Mouse (Mus musculus): ENCODE measurements at regions not wholly inside any gene's neighbourhood (a gene's known extent, or its start where the extent isn't known, plus 50 kb on each side); places are given as distances from the start of the nearest gene placed in this dataset.

- H3K4me1 ChIP-seq (replicated peaks; ENCODE audit: control insufficient read depth, insufficient read depth, low read length) = no peaks in the 10 kb centered on the region
- no peaks in the 10 kb centered on the region for H3K36me3 ChIP-seq (ENCODE audit: control insufficient read depth, insufficient read depth)
- H3K9me3 ChIP-seq (ENCODE audit: control insufficient read depth, low read length) = no peaks in the 10 kb centered on the region
- H3K4me3 ChIP-seq (replicated peaks; ENCODE audit: low read length) = no peak overlapping the region
- 33% methylated on average over 8 of the region's 8 CpGs for WGBS
- H3K9ac ChIP-seq (replicated peaks; ENCODE audit: low read depth, low read length) = no peak overlapping the region
- ATAC-seq = no peak
- no peak overlapping the region for H3K27ac ChIP-seq (ENCODE audit: low read length)
- H3K27me3 ChIP-seq (replicated peaks; ENCODE audit: control insufficient read depth, insufficient read depth, low read length) = no peaks in the 10 kb centered on the region
- no peak overlapping the region for H3K4me2 ChIP-seq (ENCODE audit: low read length)
Observed at GRCm38 (mm10) chr17:62974627-62975279, 93.6 kb upstream of the Efna5 start.

DNA sequence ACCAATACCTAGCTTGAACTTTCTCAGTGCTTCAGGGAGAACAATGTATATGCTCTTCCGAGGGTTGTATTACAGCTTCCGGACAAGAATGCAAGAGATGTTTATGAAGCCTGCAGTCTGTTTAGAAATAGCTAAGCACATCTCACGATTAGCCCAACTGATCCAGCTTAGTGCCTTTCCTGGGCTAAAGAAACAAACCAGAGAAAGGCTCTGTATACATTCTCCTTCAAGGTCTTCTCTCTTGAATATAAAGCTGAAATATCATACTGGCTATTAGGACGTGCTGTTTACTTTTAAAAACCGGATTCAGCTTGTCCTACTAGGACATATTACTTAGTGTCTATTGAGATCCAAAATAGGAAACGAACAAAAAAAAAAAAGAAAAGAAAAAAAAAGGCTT is 87.9 kb upstream of the Efna5 start:
- WGBS = 76% methylated on average over 6 of the region's 6 CpGs

DNA sequence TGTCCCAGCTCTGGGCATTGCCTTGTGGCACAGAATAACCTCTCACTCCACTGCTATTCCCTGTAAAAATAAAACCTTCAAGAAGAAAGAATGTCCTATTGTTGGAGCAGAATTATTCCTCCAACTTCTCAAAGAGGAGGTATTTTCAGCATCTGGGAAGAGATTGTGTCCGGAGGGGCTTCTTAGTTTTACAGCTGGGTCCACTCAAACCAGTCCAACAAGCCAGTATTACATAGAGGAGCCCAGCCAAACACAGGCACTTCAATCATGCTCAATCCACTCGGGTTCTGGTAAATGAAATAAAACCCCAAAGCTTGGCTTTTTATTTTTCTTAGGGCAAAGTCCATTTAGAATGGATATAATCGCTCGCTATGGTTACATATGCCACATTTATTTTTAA is 82.7 kb upstream of the Efna5 start:
- Histone ChIP-seq H3K4me3 (replicated peaks; ENCODE audit: low read length) (no peak overlapping the region), H3K36me3 (ENCODE audit: control insufficient read depth, insufficient read depth) (no peaks in the 10 kb centered on the region), H3K27me3 (replicated peaks; ENCODE audit: control insufficient read depth, insufficient read depth, low read length) (no peaks in the 10 kb centered on the region), H3K4me1 (replicated peaks; ENCODE audit: control insufficient read depth, insufficient read depth, low read length) (no peaks in the 10 kb centered on the region), H3K4me2 (ENCODE audit: low read length) (no peak overlapping the region), H3K9ac (replicated peaks; ENCODE audit: low read depth, low read length) (no peak overlapping the region), H3K9me3 (ENCODE audit: control insufficient read depth, low read length) (no peaks in the 10 kb centered on the region), H3K27ac (ENCODE audit: low read length) (no peak overlapping the region)
- 83% methylated on average over 4 of the region's 4 CpGs for WGBS
- no peak for ATAC-seq

More for the DNA sequence above, 87.9 kb upstream of the Efna5 start:
- H3K4me3 ChIP-seq (replicated peaks; ENCODE audit: low read length) = no peak overlapping the region
- no peaks in the 10 kb centered on the region for H3K9me3 ChIP-seq (ENCODE audit: control insufficient read depth, low read length)
- no peak overlapping the region for H3K9ac ChIP-seq (replicated peaks; ENCODE audit: low read depth, low read length)
- H3K27ac ChIP-seq (ENCODE audit: low read length) = no peak overlapping the region
- H3K4me2 ChIP-seq (ENCODE audit: low read length) = no peak overlapping the region
- H3K27me3 ChIP-seq (replicated peaks; ENCODE audit: control insufficient read depth, insufficient read depth, low read length) = no peaks in the 10 kb centered on the region
- ATAC-seq = no peak
- no peaks in the 10 kb centered on the region for H3K36me3 ChIP-seq (ENCODE audit: control insufficient read depth, insufficient read depth)
- no peaks in the 10 kb centered on the region for H3K4me1 ChIP-seq (replicated peaks; ENCODE audit: control insufficient read depth, insufficient read depth, low read length)

DNA sequence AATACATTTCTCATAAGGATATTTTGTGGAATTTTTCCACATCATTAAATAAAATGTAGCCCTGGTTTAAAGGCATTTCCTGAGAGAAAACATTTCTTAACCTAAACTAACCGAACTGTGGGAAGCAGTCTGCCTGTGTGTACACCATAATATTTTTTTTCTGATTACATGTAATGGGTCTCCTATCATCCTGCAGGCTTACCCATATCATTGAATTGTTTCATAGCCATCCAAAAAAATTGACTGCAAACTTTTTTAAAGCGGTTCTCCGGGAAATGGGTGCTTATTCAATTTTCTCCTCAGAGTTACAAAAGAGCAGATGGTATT is 81.1 kb upstream of the Efna5 start:
- ATAC-seq = no peak
- 80% methylated on average over 3 of the region's 3 CpGs for WGBS
- H3K36me3 ChIP-seq (ENCODE audit: control insufficient read depth, insufficient read depth) = no peaks in the 10 kb centered on the region
- H3K9me3 ChIP-seq (ENCODE audit: control insufficient read depth, low read length) = no peaks in the 10 kb centered on the region
- no peak overlapping the region for H3K4me3 ChIP-seq (replicated peaks; ENCODE audit: low read length)
- H3K9ac ChIP-seq (replicated peaks; ENCODE audit: low read depth, low read length) = no peak overlapping the region
- no peak overlapping the region for H3K27ac ChIP-seq (ENCODE audit: low read length)
- H3K4me2 ChIP-seq (ENCODE audit: low read length) = no peak overlapping the region
- no peaks in the 10 kb centered on the region for H3K27me3 ChIP-seq (replicated peaks; ENCODE audit: control insufficient read depth, insufficient read depth, low read length)
- H3K4me1 ChIP-seq (replicated peaks; ENCODE audit: control insufficient read depth, insufficient read depth, low read length) = no peaks in the 10 kb centered on the region

DNA sequence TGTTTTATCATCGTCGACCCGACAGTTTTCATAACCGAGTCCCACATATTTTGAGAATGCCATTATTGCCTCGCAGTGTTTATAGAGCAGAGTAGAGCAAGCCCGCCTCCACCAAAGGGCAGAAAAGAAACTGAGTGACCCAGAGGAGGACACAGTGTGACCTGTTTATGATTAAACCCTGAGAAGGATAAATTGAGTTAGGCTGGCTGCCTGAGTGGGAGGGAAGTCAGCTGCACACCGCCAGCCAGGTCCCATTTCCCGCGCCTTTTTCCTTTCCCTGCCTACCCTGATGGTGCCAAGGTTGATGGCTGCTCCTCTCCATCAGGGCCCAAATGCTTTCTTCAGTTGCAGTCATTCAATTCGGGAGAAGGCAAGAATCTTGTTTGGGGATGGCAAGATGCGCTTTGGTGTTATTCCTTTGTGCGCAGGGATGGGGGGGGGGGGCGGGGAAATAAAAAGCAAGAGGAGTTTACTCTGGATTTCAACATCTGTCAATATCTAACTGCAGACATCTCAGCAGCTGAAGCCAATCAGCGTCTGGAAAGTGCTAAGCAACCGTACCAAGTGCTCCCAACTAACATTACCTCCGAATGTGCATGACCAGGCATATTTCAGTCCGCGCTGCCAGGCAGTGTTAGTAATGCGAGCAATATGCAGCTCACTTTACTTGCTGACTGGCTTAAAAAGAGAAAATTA is 80.6 kb upstream of the Efna5 start:
- Histone ChIP-seq H3K27ac (ENCODE audit: low read length) (no peak overlapping the region), H3K4me2 (ENCODE audit: low read length) (no peak overlapping the region), H3K27me3 (replicated peaks; ENCODE audit: control insufficient read depth, insufficient read depth, low read length) (no peaks in the 10 kb centered on the region), H3K9ac (replicated peaks; ENCODE audit: low read depth, low read length) (no peak overlapping the region), H3K9me3 (ENCODE audit: control insufficient read depth, low read length) (no peaks in the 10 kb centered on the region), H3K4me1 (replicated peaks; ENCODE audit: control insufficient read depth, insufficient read depth, low read length) (no peaks in the 10 kb centered on the region), H3K4me3 (replicated peaks; ENCODE audit: low read length) (no peak overlapping the region), H3K36me3 (ENCODE audit: control insufficient read depth, insufficient read depth) (no peaks in the 10 kb centered on the region)
- WGBS = 88% methylated on average over 19 of the region's 19 CpGs
- no peak for ATAC-seq

DNA sequence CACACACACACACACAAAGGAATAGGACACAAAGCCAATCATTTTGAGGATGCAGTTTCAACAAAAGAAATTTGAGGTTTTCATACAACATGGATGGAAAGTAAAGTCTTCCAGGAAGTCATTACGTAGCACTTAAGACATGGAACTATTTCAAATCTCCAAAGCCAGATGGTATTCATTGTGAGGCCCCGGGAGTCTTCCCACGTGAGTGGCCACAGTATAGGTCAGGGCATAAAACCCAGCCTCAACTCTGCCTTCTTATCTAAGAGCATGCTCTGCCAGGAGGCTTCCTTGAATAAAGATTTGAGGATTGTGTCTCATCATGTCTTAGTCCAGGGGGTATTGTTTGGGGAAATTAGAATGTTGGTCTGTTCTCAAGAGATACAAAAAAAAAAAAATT is 78.0 kb upstream of the Efna5 start:
- no peak for ATAC-seq
- WGBS = 80% methylated on average over 3 of the region's 3 CpGs

DNA sequence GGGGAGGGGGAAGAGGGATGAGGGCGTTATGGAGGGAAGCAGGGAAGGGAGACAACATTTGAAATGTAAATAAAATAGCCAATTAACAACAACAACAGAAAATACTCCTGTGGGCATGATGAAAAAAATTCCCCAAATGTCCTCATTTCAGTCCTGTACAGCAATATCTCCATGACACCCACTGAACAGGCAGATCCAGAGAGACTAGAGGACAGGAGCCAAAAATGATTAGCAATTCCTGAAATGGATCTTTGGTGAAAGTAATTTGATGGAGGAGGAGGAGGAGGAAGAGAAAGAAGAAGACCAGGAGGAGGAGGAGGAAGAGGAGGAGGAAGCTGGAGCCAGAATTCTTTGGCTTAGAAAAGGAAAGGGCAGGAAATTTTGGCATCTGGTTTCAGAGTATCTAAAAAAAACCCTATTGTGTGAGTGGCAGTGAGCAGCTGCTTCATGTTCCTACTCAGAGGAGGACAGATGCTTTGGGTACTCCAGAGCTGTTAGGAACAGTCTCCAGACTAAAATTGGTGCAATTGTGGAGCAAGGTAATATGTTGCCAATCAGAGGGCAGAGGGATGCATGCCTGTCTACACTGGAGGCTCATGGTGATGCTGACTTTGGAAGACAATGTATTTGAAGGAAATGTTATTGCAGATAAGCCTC is 66.5 kb upstream of the Efna5 start:
- H3K9me3 ChIP-seq (ENCODE audit: control insufficient read depth, low read length) = no peaks in the 10 kb centered on the region
- 83% methylated on average over 1 of the region's 1 CpGs for WGBS
- ATAC-seq = no peak

More for the DNA sequence above, 78.0 kb upstream of the Efna5 start:
- no peaks in the 10 kb centered on the region for H3K36me3 ChIP-seq (ENCODE audit: control insufficient read depth, insufficient read depth)
- H3K9ac ChIP-seq (replicated peaks; ENCODE audit: low read depth, low read length) = no peak overlapping the region
- H3K9me3 ChIP-seq (ENCODE audit: control insufficient read depth, low read length) = no peaks in the 10 kb centered on the region
- no peaks in the 10 kb centered on the region for H3K4me1 ChIP-seq (replicated peaks; ENCODE audit: control insufficient read depth, insufficient read depth, low read length)
- H3K27me3 ChIP-seq (replicated peaks; ENCODE audit: control insufficient read depth, insufficient read depth, low read length) = no peaks in the 10 kb centered on the region
- no peak overlapping the region for H3K27ac ChIP-seq (ENCODE audit: low read length)
- no peak overlapping the region for H3K4me2 ChIP-seq (ENCODE audit: low read length)
- no peak overlapping the region for H3K4me3 ChIP-seq (replicated peaks; ENCODE audit: low read length)

GRCm38 (mm10) chr17:62940573-62941252 is 59.6 kb upstream of the Efna5 start:
- peak; percentile 38; the same call in 1 of the 2 replicates for ATAC-seq
- no peaks in the 10 kb centered on the region for H3K9me3 ChIP-seq (ENCODE audit: control insufficient read depth, low read length)
- H3K9ac ChIP-seq (replicated peaks; ENCODE audit: low read depth, low read length) = no peak overlapping the region
- H3K27me3 ChIP-seq (replicated peaks; ENCODE audit: control insufficient read depth, insufficient read depth, low read length) = 0 out of 2 replicates have a peak, but pooled peaks cover 2% of the 10 kb centered on the region
- H3K36me3 ChIP-seq (ENCODE audit: control insufficient read depth, insufficient read depth) = no peaks in the 10 kb centered on the region
- peaks cover 9% of the 10 kb centered on the region; the same call in 1 of the 2 replicates for H3K4me1 ChIP-seq (replicated peaks; ENCODE audit: control insufficient read depth, insufficient read depth, low read length)
- no peak overlapping the region for H3K27ac ChIP-seq (ENCODE audit: low read length)
- H3K4me3 ChIP-seq (replicated peaks; ENCODE audit: low read length) = no peak overlapping the region
- no peak overlapping the region; the same call in 1 of the 2 replicates for H3K4me2 ChIP-seq (ENCODE audit: low read length)
- WGBS = 6% methylated on average over 7 of the region's 7 CpGs

More for the DNA sequence above, 66.5 kb upstream of the Efna5 start:
- Histone ChIP-seq H3K4me2 (ENCODE audit: low read length) (no peak overlapping the region), H3K27me3 (replicated peaks; ENCODE audit: control insufficient read depth, insufficient read depth, low read length) (no peaks in the 10 kb centered on the region), H3K4me1 (replicated peaks; ENCODE audit: control insufficient read depth, insufficient read depth, low read length) (no peaks in the 10 kb centered on the region), H3K4me3 (replicated peaks; ENCODE audit: low read length) (no peak overlapping the region), H3K27ac (ENCODE audit: low read length) (no peak overlapping the region), H3K9ac (replicated peaks; ENCODE audit: low read depth, low read length) (no peak overlapping the region), H3K36me3 (ENCODE audit: control insufficient read depth, insufficient read depth) (no peaks in the 10 kb centered on the region)

DNA sequence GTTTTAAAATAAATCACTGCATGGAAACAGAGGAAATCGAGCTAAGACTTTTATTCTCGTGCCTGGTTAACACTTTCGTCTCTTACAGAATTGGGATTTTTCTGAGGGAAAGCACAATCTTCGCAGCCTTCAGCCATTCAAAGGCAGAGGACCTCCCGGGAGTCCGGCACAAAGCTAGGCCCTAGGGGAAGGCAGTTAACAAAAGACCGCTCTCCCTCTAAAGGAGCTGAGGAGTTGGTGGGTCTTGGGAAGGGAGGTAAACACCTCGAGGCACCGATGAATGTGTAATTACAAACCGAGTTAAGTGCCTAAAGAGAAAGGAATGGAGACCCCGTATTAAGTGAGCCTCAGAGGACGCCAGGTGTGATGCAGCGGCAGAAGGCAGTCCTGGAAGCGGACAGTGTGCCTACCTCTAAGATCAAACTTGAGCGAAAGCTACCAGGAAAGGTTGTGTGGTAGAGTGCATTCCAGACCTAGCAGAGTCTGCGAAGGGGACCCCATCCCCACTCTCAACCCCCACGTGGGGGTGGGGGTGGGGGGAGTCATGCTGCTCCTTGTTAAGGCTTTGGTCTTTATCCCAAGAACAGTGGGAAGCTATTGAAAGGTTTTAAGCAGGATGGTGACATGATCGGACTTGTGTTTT is 58.9 kb upstream of the Efna5 start:
- H3K36me3 ChIP-seq (ENCODE audit: control insufficient read depth, insufficient read depth) = no peaks in the 10 kb centered on the region
- no peak overlapping the region for H3K4me3 ChIP-seq (replicated peaks; ENCODE audit: low read length)
- H3K4me2 ChIP-seq (ENCODE audit: low read length) = peak overlapping the region; percentile 33
- peak; percentile 28 for ATAC-seq
- H3K27me3 ChIP-seq (replicated peaks; ENCODE audit: control insufficient read depth, insufficient read depth, low read length) = 0 out of 2 replicates have a peak, but pooled peaks cover 2% of the 10 kb centered on the region
- H3K9me3 ChIP-seq (ENCODE audit: control insufficient read depth, low read length) = no peaks in the 10 kb centered on the region
- no peak overlapping the region for H3K9ac ChIP-seq (replicated peaks; ENCODE audit: low read depth, low read length)
- no peak overlapping the region for H3K27ac ChIP-seq (ENCODE audit: low read length)
- 6% methylated on average over 18 of the region's 18 CpGs for WGBS
- H3K4me1 ChIP-seq (replicated peaks; ENCODE audit: control insufficient read depth, insufficient read depth, low read length) = peaks cover 9% of the 10 kb centered on the region; the same call in 1 of the 2 replicates

Data from forebrain, embryonic 16.5 days (tissue).